Mouse (Mus musculus) liver, postnatal 0 days (tissue): ENCODE results near the gene Chpf.

Source experiments
- CTCF ChIP-seq: sonication (generic); IDR thresholded peaks from 2 replicates; pipeline ENCODE4 v1.5.1; 2016; ENCODE audit warnings: antibody characterized with exemption, low read depth
- EP300 ChIP-seq: IDR thresholded peaks from 2 replicates; pipeline ENCODE4 v1.6.1; 2016; ENCODE audit warnings: antibody characterized with exemption, low read depth, mild to moderate bottlenecking

DNA sequence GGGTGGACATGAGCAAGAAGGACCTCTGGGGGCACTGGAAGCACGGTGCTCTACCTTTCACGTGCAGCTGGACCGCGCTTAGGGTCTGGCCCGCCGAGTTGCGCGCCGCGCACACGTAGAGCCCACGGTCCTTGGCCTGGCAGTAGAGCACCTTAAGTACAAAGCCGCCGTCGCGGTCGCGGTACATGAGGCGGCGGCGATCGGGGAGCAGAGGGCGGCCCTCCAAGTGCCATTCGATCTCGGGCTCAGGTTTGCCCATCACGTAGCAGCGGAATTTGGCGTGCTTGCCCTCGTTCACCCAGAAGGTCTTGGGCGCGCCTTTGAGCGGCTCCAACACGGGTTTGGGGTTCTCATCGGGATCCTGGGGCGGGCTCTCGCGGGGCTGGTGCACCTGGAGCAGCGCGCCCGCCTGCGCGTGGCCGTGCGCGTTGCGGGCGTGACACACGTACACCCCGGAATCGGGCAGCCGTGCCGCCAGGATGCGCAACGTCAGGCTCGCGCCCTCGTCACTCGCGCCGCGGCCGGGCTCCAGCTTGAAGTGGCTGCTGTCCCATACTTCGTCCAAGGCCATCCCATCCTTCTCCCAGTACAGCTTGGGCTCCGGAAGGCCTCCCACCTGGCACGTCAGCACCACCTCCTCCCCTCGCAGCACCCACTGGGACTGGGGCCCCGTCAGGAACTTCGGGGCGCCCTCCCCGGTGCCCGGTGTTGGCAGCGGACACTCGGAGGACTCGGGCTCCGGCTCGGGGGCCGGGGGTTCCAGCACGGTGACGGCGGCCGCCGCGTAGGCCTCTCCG is 26.2 kb upstream of the Chpf start:
- TF ChIP-seq CTCF (no peak), EP300 (no peak)
